Mouse (Mus musculus): ENCODE results near the gene Plin4.

- no peak for TF ChIP-seq CTCF (conservative IDR thresholded peaks at IDR 0.05 in 1 of 2, IDR thresholded peaks at IDR 0.05 in 1 of 2; ENCODE audit: low read depth in 2 of 2, low read length in 2 of 2)
- TF ChIP-seq POLR2A (IDR thresholded peaks at IDR 0.05; ENCODE audit: low read depth, low read length), result no peak
- TF ChIP-seq EP300 (IDR thresholded peaks at IDR 0.05; ENCODE audit: low read length), result no peak
- TF ChIP-seq MAX (IDR thresholded peaks at IDR 0.05; ENCODE audit: low read length), result no peak
- TF ChIP-seq CHD2 (IDR thresholded peaks at IDR 0.05; ENCODE audit: low read length), result no peak
- no peak for TF ChIP-seq ZNF384 (IDR thresholded peaks at IDR 0.05; ENCODE audit: low read depth, low read length)
- TF ChIP-seq USF1 (IDR thresholded peaks at IDR 0.05; ENCODE audit: low read depth, low read length), result no peak
- peak; percentile 58 for TF ChIP-seq BHLHE40 (IDR thresholded peaks at IDR 0.05; ENCODE audit: low read depth, low read length)
- TF ChIP-seq ETS1 (conservative IDR thresholded peaks at IDR 0.05; ENCODE audit: low read depth, low read length), result no peak
- no peak for TF ChIP-seq CHD1 (IDR thresholded peaks at IDR 0.05; ENCODE audit: low read depth, low read length)
- no peak for TF ChIP-seq RCOR1 (conservative IDR thresholded peaks at IDR 0.05; ENCODE audit: low read depth, low read length)
- TF ChIP-seq ZKSCAN1 (IDR thresholded peaks at IDR 0.05; ENCODE audit: borderline replicate concordance, low read depth, low read length), result no peak
- no peak for TF ChIP-seq JUND (conservative IDR thresholded peaks at IDR 0.05; ENCODE audit: low read depth, low read length)
These were observed 40.3 kb upstream of the Plin4 start for GRCm38 (mm10) chr17:56149897-56150296.
